Mouse (Mus musculus) small intestine, adult 2 months (tissue): Measurements from ENCODE around the gene Selenof.

ENCODE experiments used
- CTCF ChIP-seq: fragments of 200-500 bp; IDR thresholded peaks from 2 replicates; pipeline ENCODE4 v1.5.1; 2012; ENCODE audit warnings: low read depth, mild to moderate bottlenecking, control low read depth, inconsistent platforms, low read length, moderate library complexity, mixed read lengths; ENCODE audit not compliant: insufficient replicate concordance, insufficient read length; ENCODE audit errors: extremely low read depth
- POLR2A ChIP-seq: fragments of 200-500 bp; IDR thresholded peaks from 2 replicates; pipeline ENCODE4 v1.6.1; 2012; ENCODE audit warnings: low read depth, mild to moderate bottlenecking, control low read depth, inconsistent platforms, low read length, moderate library complexity

DNA sequence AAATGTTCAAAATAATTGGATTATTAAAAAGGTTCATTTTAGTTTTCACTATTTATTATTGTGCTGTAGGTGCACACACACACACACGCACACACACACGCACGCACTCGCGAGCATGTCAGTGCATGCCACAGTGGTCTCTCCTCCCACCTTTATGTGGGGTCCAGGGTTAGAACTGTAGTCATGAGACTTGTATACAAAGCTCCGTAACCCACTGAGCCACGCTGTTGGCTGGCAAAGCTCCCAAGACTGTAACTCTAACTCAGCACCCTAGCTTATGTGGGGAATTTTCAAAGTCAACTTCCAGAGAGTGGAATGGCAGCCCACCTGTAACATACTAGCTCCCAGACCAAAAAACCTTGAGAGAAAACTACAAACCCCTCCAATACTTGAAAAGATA is 25.0 kb upstream of the Selenof start:
- TF ChIP-seq CTCF = no peak
- TF ChIP-seq POLR2A = no peak
